8 mouse cellular contexts compared by ENCODE assay signal in the genomic region with DNA sequence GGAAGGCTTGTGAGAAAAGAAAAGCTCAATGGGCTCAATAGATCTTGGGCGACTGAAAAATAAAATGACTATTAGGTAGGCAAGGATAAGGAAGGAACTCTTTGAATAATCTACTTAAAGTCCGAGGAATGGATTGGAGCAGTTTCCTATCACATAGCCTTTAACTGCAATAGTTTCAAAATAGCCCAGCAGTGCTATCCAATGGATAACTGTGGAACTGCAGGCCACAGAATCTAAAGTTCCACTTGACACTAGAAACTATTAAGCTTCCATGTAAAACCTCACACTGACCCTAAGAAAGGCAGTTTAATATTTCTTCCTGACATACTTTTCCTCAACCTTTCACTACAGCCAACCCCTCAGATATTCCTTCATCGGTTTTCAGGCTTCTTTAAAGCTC.
A peak's percentile ranks its signal among the peaks of the same experiment; 100 is the strongest.
DNase-seq lines count a peak whose midpoint lies in the region.

No protein-coding gene starts in this region.

- DNase-seq in heart, postnatal 10 days: peak; percentile 4 to 32
- no peak for DNase-seq in heart, adult 9 months (ENCODE audit: low spot score in 2 of 2)
- peak; percentile 40 for DNase-seq in testis, postnatal 10 days (ENCODE audit: low spot score)
- no peak for DNase-seq in testis, postnatal 14 days (ENCODE audit: low spot score)
- DNase-seq in embryo, embryonic 9.5 days (ENCODE audit: extremely low spot score): peak; percentile 6
- peak; percentile 11 for DNase-seq in lung, postnatal 10 days
- no peak for DNase-seq in thymus, postnatal 10 days (ENCODE audit: low spot score in 2 of 2)
- no peak for DNase-seq in spleen, postnatal 36 days (ENCODE audit: low spot score in 2 of 2)

- intact Hi-C loops in heart, postnatal 10 days (cut with DNase I): loop anchor here (1.0 to 10.0 kb wide), 4 partner anchors 107 to 494 kb away; no protein-coding TSS in a partner anchor

Comparison
In these comparisons a context has a peak if more than half of its experiments do, and no peak if none do; other contexts are left out.
1. DNase-seq: peak in heart, postnatal 10 days (2 of 2), testis, postnatal 10 days (single experiment), embryo, embryonic 9.5 days (single experiment) and lung, postnatal 10 days (single experiment); none in heart, adult 9 months (0 of 2), testis, postnatal 14 days (single experiment), thymus, postnatal 10 days (0 of 2) and spleen, postnatal 36 days (0 of 2).